Mouse (Mus musculus): ENCODE measurements around the gene Gbf1.

- no peak for TF ChIP-seq CTCF (IDR thresholded peaks at IDR 0.05; ENCODE audit: extremely low read depth, insufficient read length, insufficient replicate concordance, low read depth, low read length)
- no peak for TF ChIP-seq POLR2A (IDR thresholded peaks at IDR 0.05; ENCODE audit: low read depth, low read length)
Observed at GRCm38 (mm10) chr19:46119458-46119857, 32.9 kb upstream of the Gbf1 start.
